In genomic region chr16:12202151-12202550, GRCm38 (mm10) we compare ENCODE assay signal across 22 mouse cellular contexts.
DNase-seq lines count a peak whose midpoint lies in the region; ATAC-seq and TF ChIP-seq lines count a peak whose summit lies in the region.
"Had no signal": no experiment of that assay in that cellular context is flagged by ENCODE, and none has a peak within 500 bp of the region (broad histone marks: within the 10 kb centered on the region; RNA-seq: fewer than 3 reads in every experiment).

No protein-coding gene starts in this region.

- no peak for ATAC-seq in forebrain, postnatal 0 days
- ATAC-seq in forebrain, embryonic 15.5 days (replicated peaks), result no peak
- no peak for ATAC-seq in stomach, postnatal 0 days (ENCODE audit: low FRiP score, low TSS enrichment)
- ATAC-seq: activated CD4-positive, CD25-positive, alpha-beta regulatory T cell, adult 4 months; hindbrain, postnatal 0 days; Patski had no signal

- no peaks in the 10 kb centered on the region for H3K9me3 ChIP-seq in forebrain, postnatal 0 days (ENCODE audit: low read length)
- no peaks in the 10 kb centered on the region for H3K9me3 ChIP-seq in forebrain, embryonic 15.5 days
- no peaks in the 10 kb centered on the region for H3K9me3 ChIP-seq in stomach, postnatal 0 days (ENCODE audit: control insufficient read depth, low read length)
- H3K9me3 ChIP-seq: embryonic facial prominence, embryonic 13.5 days; heart, embryonic 15.5 days; hindbrain, embryonic 13.5 days had no signal

- H3K4me1 ChIP-seq in forebrain, postnatal 0 days (ENCODE audit: insufficient read depth), result no peaks in the 10 kb centered on the region
- no peaks in the 10 kb centered on the region for H3K4me1 ChIP-seq in forebrain, embryonic 15.5 days
- H3K4me1 ChIP-seq in cortical plate, adult 2 months (ENCODE audit: control insufficient read depth, insufficient read depth, low read length), result peaks cover 7% of the 10 kb centered on the region; the same call in 1 of the 2 replicates
- no peaks in the 10 kb centered on the region for H3K4me1 ChIP-seq in stomach, postnatal 0 days (replicated peaks; ENCODE audit: control insufficient read depth, insufficient read depth)
- H3K4me1 ChIP-seq: embryonic facial prominence, embryonic 13.5 days; heart, embryonic 15.5 days; hindbrain, embryonic 13.5 days had no signal

- WGBS in forebrain, postnatal 0 days, result 29% methylated on average over 3 of the region's 3 CpGs
- WGBS in forebrain, embryonic 15.5 days, result 54% methylated on average over 3 of the region's 3 CpGs
- 60% methylated on average over 3 of the region's 3 CpGs for WGBS in stomach, postnatal 0 days

- H3K4me2 ChIP-seq in forebrain, postnatal 0 days (ENCODE audit: low read depth), result no peak overlapping the region
- no peak overlapping the region for H3K4me2 ChIP-seq in forebrain, embryonic 15.5 days (replicated peaks)
- H3K4me2 ChIP-seq in stomach, postnatal 0 days (replicated peaks; ENCODE audit: low read depth), result no peak overlapping the region
- H3K4me2 ChIP-seq: embryonic facial prominence, embryonic 13.5 days; heart, embryonic 11.5 days; heart, embryonic 15.5 days; hindbrain, embryonic 13.5 days had no signal

- no peak for TF ChIP-seq POLR2A in cortical plate, adult 2 months (IDR thresholded peaks at IDR 0.05; ENCODE audit: extremely low read depth, insufficient read depth, low read length)

- H3K27ac ChIP-seq in forebrain, postnatal 0 days (ENCODE audit: low read depth, low read length), result no peak overlapping the region
- no peak overlapping the region for H3K27ac ChIP-seq in forebrain, embryonic 15.5 days (replicated peaks)
- H3K27ac ChIP-seq in cortical plate, adult 2 months (ENCODE audit: insufficient read depth, low read length), result 0 out of 2 replicates have a peak overlapping the region, but pooled peaks have one; percentile 35
- H3K27ac ChIP-seq in stomach, postnatal 0 days (replicated peaks), result no peak overlapping the region
- H3K27ac ChIP-seq: embryonic facial prominence, embryonic 13.5 days; heart, adult 2 months; heart, embryonic 15.5 days; hindbrain, embryonic 13.5 days; hindbrain, postnatal 0 days had no signal

- no peak overlapping the region for H3K4me3 ChIP-seq in forebrain, postnatal 0 days (ENCODE audit: low read depth, low read length)
- H3K4me3 ChIP-seq in forebrain, embryonic 15.5 days, result no peak overlapping the region
- H3K4me3 ChIP-seq in cortical plate, adult 2 months (ENCODE audit: insufficient read depth, low read length), result no peak overlapping the region
- no peak overlapping the region for H3K4me3 ChIP-seq in stomach, postnatal 0 days (ENCODE audit: low read depth, low read length)
- H3K4me3 ChIP-seq: embryonic facial prominence, embryonic 13.5 days; heart, adult 2 months; heart, embryonic 15.5 days; hindbrain, embryonic 13.5 days had no signal

- peak; percentile 40 for DNase-seq in forebrain, postnatal 0 days
- peak; percentile 76 for DNase-seq in brain, adult 2 months (ENCODE audit: low read depth, low spot score)
- peak; percentile 64 for DNase-seq in layer of hippocampus, adult 9-10 months (ENCODE audit: low spot score)
- DNase-seq in spleen, postnatal 4 days (ENCODE audit: low spot score in 2 of 2), result no peak
- DNase-seq in stomach, postnatal 0 days (ENCODE audit: low spot score), result no peak
- DNase-seq in cerebellum, adult 11-12 months, result no peak
- DNase-seq: adrenal gland, postnatal 14 days; cerebellum, adult 11 months; cerebellum, adult 9-10 months; cerebellum, postnatal 25 days; gastrocnemius, postnatal 14 days; heart, adult 2 months; heart, postnatal 14 days had no signal

- no peaks in the 10 kb centered on the region for H3K27me3 ChIP-seq in forebrain, postnatal 0 days (ENCODE audit: insufficient read depth, low read length)
- no peaks in the 10 kb centered on the region for H3K27me3 ChIP-seq in forebrain, embryonic 15.5 days
- no peaks in the 10 kb centered on the region for H3K27me3 ChIP-seq in stomach, postnatal 0 days (ENCODE audit: control insufficient read depth, insufficient read depth, low read length)
- H3K27me3 ChIP-seq: embryonic facial prominence, embryonic 13.5 days; heart, embryonic 15.5 days; hindbrain, embryonic 13.5 days had no signal

- no peak overlapping the region for H3K9ac ChIP-seq in forebrain, postnatal 0 days
- no peak overlapping the region for H3K9ac ChIP-seq in forebrain, embryonic 15.5 days (replicated peaks)
- H3K9ac ChIP-seq in stomach, postnatal 0 days (ENCODE audit: low read length), result no peak overlapping the region
- H3K9ac ChIP-seq: embryonic facial prominence, embryonic 13.5 days; heart, embryonic 15.5 days; hindbrain, embryonic 13.5 days had no signal

- TF ChIP-seq CTCF in forebrain, postnatal 0 days (IDR thresholded peaks at IDR 0.05; ENCODE audit: low read depth), result no peak
- TF ChIP-seq CTCF in cortical plate, adult 2 months (IDR thresholded peaks at IDR 0.05; ENCODE audit: extremely low read depth, insufficient read depth, low read length), result no peak
- no peak for TF ChIP-seq CTCF in stomach, postnatal 0 days (IDR thresholded peaks at IDR 0.05; ENCODE audit: low read depth)

- no peaks in the 10 kb centered on the region for H3K36me3 ChIP-seq in forebrain, postnatal 0 days (ENCODE audit: insufficient read depth)
- H3K36me3 ChIP-seq in forebrain, embryonic 15.5 days, result no peaks in the 10 kb centered on the region
- H3K36me3 ChIP-seq in stomach, postnatal 0 days (ENCODE audit: control insufficient read depth, insufficient read depth, low read length), result no peaks in the 10 kb centered on the region
- H3K36me3 ChIP-seq: embryonic facial prominence, embryonic 13.5 days; heart, embryonic 15.5 days; hindbrain, embryonic 13.5 days had no signal

- no peak for TF ChIP-seq EP300 in stomach, postnatal 0 days (optimal IDR thresholded peaks at IDR 0.05)

Comparison
In these comparisons a context has a peak if more than half of its experiments do, and no peak if none do; other contexts are left out.
1. DNase-seq: peak in forebrain, postnatal 0 days (single experiment), brain, adult 2 months (single experiment) and layer of hippocampus, adult 9-10 months (single experiment); none in spleen, postnatal 4 days (0 of 2), stomach, postnatal 0 days (single experiment) and cerebellum, adult 11-12 months (single experiment).